Mouse (Mus musculus): ENCODE results near the gene Ly6g6d. TPM values are rescaled to one million over a fixed set of nuclear protein-coding genes. Genes with fewer than 3 reads are reported as not detected.

Gene Ly6g6d
- polyA plus RNA-seq, 1 experiment from 2014 or later, result 2.1 TPM

DNA sequence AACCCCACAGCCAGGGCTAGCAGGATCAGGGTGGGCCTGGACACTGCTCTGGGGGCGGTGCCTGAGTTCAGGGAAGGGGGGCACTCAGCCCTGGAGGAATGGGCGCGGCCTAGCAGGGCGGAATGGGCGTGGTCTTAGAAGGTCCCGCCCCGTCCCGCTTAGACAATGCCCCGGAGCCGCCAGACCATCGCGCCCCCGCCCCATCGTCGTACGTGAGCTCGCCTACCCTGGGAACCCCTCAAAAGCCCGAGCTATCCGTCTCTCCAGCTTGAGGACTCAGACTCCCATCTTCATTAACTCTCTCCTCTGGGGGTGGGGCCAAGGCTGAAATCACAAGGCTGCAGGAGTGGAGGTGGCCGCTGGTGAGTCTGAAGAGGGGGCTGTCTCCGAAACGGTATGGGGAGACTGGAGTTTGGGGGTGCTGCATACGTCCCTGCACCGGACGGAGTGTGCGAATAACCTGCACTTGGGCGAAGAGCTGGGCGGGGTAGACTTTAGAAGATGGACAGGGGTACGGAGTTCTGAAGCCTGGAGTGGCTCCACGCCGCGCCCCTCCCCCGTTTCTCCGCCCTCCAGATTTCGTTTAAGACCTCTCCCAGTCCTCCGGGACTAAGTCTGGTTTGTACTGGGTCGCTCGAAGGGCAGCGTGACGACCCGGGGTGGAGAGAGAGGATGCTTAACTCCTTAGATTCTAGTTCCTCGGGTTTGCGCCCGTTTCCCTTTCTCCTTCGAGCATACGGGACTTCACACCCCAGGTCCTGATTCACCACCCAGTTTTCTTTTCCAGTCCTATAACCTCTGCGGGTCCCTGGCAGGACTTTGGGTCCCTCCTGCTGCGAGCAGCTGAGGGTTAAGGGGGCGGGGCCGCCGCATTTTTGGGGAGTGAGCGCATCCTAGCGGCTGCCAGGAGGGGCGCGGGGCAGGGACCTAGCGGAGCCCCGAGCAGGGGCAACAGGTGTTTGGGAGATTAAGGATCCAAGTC, 18.7 kb downstream of the Ly6g6d start, which contains the start of gene Ddah2:
Ddah2 (plus strand) TSS at position 125 of the 982 bp plus-strand sequence.
- peaks cover 54% of the 10 kb centered on the region for H3K36me3 ChIP-seq (ENCODE audit: control insufficient read depth, insufficient read depth, low read length)
- ATAC-seq (ENCODE audit: insufficient number of reproducible peaks, insufficient read depth, low FRiP score, low read depth), result peak; percentile 89

DNA sequence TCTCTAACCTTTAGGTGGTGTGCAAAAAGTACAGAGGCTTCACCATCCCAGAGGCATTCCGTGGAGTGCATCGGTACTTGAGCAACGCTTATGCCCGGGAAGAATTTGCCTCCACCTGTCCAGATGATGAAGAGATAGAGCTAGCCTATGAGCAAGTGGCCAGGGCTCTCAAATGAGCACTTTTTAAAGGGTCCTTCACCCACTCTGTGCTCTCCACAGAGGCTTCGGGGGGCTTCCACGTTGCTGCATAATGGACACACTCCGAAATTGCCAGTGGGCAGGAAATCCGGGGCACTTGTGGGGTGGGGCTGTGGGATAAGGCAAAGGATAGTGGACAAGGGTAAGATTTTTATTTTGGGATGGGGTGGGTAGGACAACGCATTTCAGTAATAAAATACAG, 19.5 kb downstream of the Ly6g6d start:
- Histone ChIP-seq H3K9ac (replicated peaks; ENCODE audit: low read depth, low read length) (no peak overlapping the region), H3K36me3 (ENCODE audit: control insufficient read depth, insufficient read depth, low read length) (peaks cover 62% of the 10 kb centered on the region), H3K27ac (ENCODE audit: low read length) (no peak overlapping the region), H3K4me1 (ENCODE audit: control insufficient read depth, insufficient read depth, low read length) (peaks cover 13% of the 10 kb centered on the region; the same call in 1 of the 2 replicates), H3K4me3 (ENCODE audit: low read depth, low read length) (no peak overlapping the region), H3K4me2 (replicated peaks; ENCODE audit: low read depth, low read length) (peak overlapping the region; percentile 88; the same call in 1 of the 2 replicates), H3K9me3 (ENCODE audit: control insufficient read depth, low read depth, low read length) (no peaks in the 10 kb centered on the region), H3K27me3 (ENCODE audit: control insufficient read depth, insufficient read depth, low read length) (no peaks in the 10 kb centered on the region)
- ATAC-seq (ENCODE audit: insufficient number of reproducible peaks, insufficient read depth, low FRiP score, low read depth), result no peak
- 46% methylated on average over 9 of the region's 9 CpGs for whole genome bisulfite sequencing

More for the DNA sequence above, 18.7 kb downstream of the Ly6g6d start, which contains the start of gene Ddah2:
- Histone ChIP-seq H3K27ac (ENCODE audit: low read length) (peak within 1 kb of the TSS; percentile 93), H3K4me2 (replicated peaks; ENCODE audit: low read depth, low read length) (peak within 1 kb of the TSS; percentile 88), H3K27me3 (ENCODE audit: control insufficient read depth, insufficient read depth, low read length) (no peaks in the 10 kb centered on the region), H3K9me3 (ENCODE audit: control insufficient read depth, low read depth, low read length) (no peaks in the 10 kb centered on the region), H3K9ac (replicated peaks; ENCODE audit: low read depth, low read length) (peak within 1 kb of the TSS; percentile 83), H3K4me1 (ENCODE audit: control insufficient read depth, insufficient read depth, low read length) (peaks cover 16% of the 10 kb centered on the region; the same call in 1 of the 2 replicates), H3K4me3 (ENCODE audit: low read depth, low read length) (peak within 1 kb of the TSS; percentile 87)
- under 1% methylated on average over 57 of the region's 57 CpGs for WGBS

DNA sequence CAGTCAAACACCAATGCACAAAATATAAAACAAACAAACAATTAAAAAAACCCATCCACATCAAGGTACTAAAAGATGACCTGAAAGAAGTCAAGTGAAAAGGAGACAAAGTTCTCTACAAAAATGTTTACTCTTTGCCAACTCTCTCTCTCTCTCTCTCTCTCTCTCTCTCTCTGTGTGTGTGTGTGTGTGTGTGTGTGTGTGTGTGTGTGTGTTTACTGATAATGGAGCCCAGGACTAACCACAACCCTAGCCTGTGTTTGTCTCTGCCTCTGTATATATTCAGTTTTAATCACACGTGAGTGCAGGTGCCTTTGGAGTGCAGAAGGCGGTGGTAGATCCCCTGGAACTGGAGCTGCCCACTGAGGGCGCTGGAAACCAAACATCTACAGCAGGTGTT, 20.8 kb downstream of the Ly6g6d start:
- Histone ChIP-seq H3K4me1 (ENCODE audit: control insufficient read depth, insufficient read depth, low read length) (peaks cover 21% of the 10 kb centered on the region; the same call in 1 of the 2 replicates), H3K4me3 (ENCODE audit: low read depth, low read length) (no peak overlapping the region), H3K27me3 (ENCODE audit: control insufficient read depth, insufficient read depth, low read length) (no peaks in the 10 kb centered on the region), H3K27ac (ENCODE audit: low read length) (no peak overlapping the region), H3K9ac (replicated peaks; ENCODE audit: low read depth, low read length) (no peak overlapping the region), H3K36me3 (ENCODE audit: control insufficient read depth, insufficient read depth, low read length) (peaks cover 74% of the 10 kb centered on the region), H3K4me2 (replicated peaks; ENCODE audit: low read depth, low read length) (no peak overlapping the region), H3K9me3 (ENCODE audit: control insufficient read depth, low read depth, low read length) (no peaks in the 10 kb centered on the region)
- ATAC-seq (ENCODE audit: insufficient number of reproducible peaks, insufficient read depth, low FRiP score, low read depth), result no peak
- WGBS, result 67% methylated on average over 3 of the region's 3 CpGs

DNA sequence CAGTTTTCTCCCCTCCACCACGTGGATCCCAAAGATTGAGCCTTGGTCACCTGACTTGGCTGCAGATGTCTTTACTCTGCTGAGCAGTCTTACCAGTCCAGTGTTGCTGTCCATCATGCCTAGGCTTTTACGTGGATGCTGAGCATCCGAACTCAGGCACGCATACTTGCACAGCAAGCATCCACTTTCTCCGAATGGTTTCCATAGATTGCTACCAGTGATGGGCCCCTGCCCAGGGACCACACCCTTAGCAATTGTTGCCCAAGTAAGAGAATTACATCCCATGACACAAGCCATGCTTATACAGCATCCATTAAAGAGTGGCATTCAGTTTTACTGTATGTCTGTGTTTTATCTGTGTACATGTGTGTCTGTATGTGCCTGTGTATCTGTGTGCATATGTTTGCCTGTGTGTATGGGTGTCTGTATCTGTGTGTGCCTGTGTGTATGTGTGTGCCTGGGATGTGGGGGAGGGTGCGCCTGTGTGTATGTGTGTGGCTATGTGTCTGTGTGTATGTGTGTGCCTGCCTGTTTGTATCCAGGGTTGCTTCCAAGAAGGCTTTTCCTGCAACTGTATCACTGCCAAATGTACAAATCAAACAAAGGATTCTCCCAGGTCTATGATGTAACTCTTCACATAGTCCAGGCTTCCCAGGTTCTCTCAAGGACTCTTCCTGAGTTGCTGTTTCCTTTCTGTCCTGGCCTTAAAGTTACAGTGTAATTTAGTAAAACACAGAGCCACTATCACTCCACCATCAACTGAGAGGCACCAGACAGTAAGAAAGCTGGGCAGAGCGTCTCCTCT, 22.0 kb downstream of the Ly6g6d start:
- 95% methylated on average over 7 of the region's 7 CpGs for WGBS
- H3K4me1 ChIP-seq (ENCODE audit: control insufficient read depth, insufficient read depth, low read length), result peaks cover 20% of the 10 kb centered on the region; the same call in 1 of the 2 replicates
- no peak overlapping the region for H3K4me2 ChIP-seq (replicated peaks; ENCODE audit: low read depth, low read length)
- ATAC-seq (ENCODE audit: insufficient number of reproducible peaks, insufficient read depth, low FRiP score, low read depth), result no peak
- H3K27me3 ChIP-seq (ENCODE audit: control insufficient read depth, insufficient read depth, low read length), result no peaks in the 10 kb centered on the region
- peaks cover 63% of the 10 kb centered on the region for H3K36me3 ChIP-seq (ENCODE audit: control insufficient read depth, insufficient read depth, low read length)
- no peak overlapping the region for H3K27ac ChIP-seq (ENCODE audit: low read length)
- no peak overlapping the region for H3K4me3 ChIP-seq (ENCODE audit: low read depth, low read length)
- H3K9me3 ChIP-seq (ENCODE audit: control insufficient read depth, low read depth, low read length), result no peaks in the 10 kb centered on the region
- H3K9ac ChIP-seq (replicated peaks; ENCODE audit: low read depth, low read length), result no peak overlapping the region

DNA sequence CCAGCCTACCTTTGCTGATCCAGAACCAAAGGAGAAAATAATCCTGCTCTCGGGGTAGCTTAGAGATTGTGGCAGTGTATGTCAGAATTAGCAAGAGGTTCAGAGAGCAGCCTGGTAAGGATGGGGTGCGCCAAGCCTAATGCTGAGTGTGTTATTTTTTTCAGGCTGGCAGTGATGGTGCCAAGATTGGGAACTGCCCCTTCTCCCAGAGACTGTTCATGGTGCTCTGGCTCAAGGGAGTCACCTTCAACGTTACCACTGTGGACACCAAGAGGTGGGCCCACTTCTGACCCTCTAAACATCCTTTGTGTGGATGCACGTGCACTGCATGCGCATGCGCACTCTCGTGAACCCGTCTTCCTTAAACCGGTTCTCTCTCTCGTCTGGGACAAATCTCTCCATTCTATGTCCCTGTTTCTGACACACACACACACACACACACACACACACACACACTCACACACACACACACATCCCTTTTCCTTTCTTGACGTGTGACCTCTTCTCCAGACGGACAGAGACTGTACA, 25.5 kb downstream of the Ly6g6d start:
- H3K27ac ChIP-seq (ENCODE audit: low read length), result peak overlapping the region; percentile 100
- peak overlapping the region; percentile 45 for H3K9ac ChIP-seq (replicated peaks; ENCODE audit: low read depth, low read length)
- H3K4me3 ChIP-seq (ENCODE audit: low read depth, low read length), result peak overlapping the region; percentile 78
- H3K36me3 ChIP-seq (ENCODE audit: control insufficient read depth, insufficient read depth, low read length), result peaks cover 47% of the 10 kb centered on the region
- no peak for ATAC-seq (ENCODE audit: insufficient number of reproducible peaks, insufficient read depth, low FRiP score, low read depth)
- 71% methylated on average over 12 of the region's 12 CpGs for WGBS
- peaks cover 32% of the 10 kb centered on the region for H3K4me1 ChIP-seq (ENCODE audit: control insufficient read depth, insufficient read depth, low read length)
- H3K27me3 ChIP-seq (ENCODE audit: control insufficient read depth, insufficient read depth, low read length), result no peaks in the 10 kb centered on the region
- H3K4me2 ChIP-seq (replicated peaks; ENCODE audit: low read depth, low read length), result peak overlapping the region; percentile 90
- H3K9me3 ChIP-seq (ENCODE audit: control insufficient read depth, low read depth, low read length), result no peaks in the 10 kb centered on the region

DNA sequence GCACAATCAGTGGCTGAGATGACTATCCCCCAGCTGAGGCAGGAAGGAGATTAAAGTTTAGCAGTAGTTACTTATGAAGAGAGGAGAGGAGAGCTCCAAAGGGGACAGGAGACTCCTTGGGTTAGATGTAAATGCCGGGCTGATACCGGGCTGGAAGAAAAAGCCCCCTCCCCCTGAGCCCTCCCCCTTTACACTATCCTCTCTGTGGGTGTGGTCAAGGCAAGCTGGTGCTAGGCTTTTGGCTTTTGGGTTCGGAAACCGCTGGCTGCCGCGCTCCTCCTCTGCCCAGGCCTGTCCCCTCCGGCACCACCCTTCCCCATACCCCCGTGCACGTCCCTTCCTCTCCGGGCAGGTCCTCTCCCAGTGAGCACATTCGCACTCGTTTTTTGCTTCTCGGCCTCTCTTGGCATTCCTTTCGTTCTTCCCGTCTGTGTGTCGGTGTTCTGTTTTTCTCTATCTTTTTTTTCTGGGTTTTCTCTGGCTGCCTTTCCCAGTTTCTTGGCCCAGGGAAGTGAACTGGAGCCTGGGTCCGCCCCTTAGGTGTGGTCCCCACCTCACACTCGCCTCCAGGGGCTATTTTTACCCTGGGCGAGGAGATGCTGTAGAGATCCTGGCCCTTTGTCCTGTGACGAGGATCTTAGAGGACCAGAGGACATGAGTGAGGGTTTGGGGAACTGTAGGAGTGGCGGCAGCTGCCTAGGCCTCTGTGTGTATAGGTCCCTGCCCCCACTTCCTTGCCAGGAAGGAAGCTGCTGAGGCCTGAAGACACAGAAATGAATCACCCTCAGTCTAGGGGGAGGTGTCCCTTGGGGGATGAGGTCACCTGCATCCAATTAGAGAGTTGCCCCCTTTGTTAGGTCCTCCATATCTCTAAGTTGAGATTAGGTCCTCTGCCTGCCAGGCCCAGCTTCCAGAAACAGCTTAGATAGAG, 26.4 kb downstream of the Ly6g6d start:
- Histone ChIP-seq H3K9ac (replicated peaks; ENCODE audit: low read depth, low read length) (peak overlapping the region; percentile 45), H3K27me3 (ENCODE audit: control insufficient read depth, insufficient read depth, low read length) (no peaks in the 10 kb centered on the region), H3K27ac (ENCODE audit: low read length) (peak overlapping the region; percentile 100), H3K4me1 (ENCODE audit: control insufficient read depth, insufficient read depth, low read length) (peaks cover 37% of the 10 kb centered on the region), H3K9me3 (ENCODE audit: control insufficient read depth, low read depth, low read length) (no peaks in the 10 kb centered on the region), H3K4me2 (replicated peaks; ENCODE audit: low read depth, low read length) (peak overlapping the region; percentile 90), H3K36me3 (ENCODE audit: control insufficient read depth, insufficient read depth, low read length) (peaks cover 41% of the 10 kb centered on the region), H3K4me3 (ENCODE audit: low read depth, low read length) (peak overlapping the region; percentile 78)
- under 1% methylated on average over 21 of the region's 21 CpGs for WGBS
- peak; percentile 59 for ATAC-seq (ENCODE audit: insufficient number of reproducible peaks, insufficient read depth, low FRiP score, low read depth)

DNA sequence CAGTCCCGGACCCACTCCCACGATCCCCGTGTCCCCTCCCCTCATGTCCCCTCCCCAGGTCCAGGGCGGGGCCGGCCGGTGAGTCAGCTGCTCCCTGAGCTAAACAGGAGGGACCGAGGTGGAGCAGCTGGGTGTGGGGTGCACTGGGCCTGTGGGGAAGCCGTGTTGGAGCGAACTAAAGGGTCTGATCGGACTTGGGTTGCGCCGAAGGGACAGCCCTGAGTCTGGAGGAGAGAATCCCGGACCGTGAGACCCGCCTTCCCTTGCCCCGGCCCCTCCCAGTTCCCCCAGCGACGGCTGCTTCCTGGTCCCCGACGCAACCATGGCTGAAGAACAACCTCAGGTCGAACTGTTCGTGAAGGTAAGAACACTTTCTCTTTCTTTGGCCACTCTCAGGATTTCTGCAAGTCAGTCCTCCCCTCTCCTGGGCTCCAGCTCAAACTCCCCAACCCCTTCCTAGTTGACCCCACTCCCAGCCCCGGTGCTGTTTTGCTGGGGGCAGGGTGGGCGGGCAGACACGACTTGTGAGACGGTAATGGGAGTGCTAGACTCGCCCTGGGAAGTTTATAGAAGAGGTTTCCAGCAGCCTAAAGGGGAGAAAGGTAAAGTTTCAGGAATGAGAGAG, 27.6 kb downstream of the Ly6g6d start:
- peak overlapping the region; percentile 82 for H3K9ac ChIP-seq (replicated peaks; ENCODE audit: low read depth, low read length)
- H3K36me3 ChIP-seq (ENCODE audit: control insufficient read depth, insufficient read depth, low read length), result peaks cover 29% of the 10 kb centered on the region
- under 1% methylated on average over 25 of the region's 27 CpGs for WGBS
- no peaks in the 10 kb centered on the region for H3K27me3 ChIP-seq (ENCODE audit: control insufficient read depth, insufficient read depth, low read length)
- H3K4me1 ChIP-seq (ENCODE audit: control insufficient read depth, insufficient read depth, low read length), result peaks cover 44% of the 10 kb centered on the region
- ATAC-seq (ENCODE audit: insufficient number of reproducible peaks, insufficient read depth, low FRiP score, low read depth), result peak; percentile 34; the same call in 1 of the 2 replicates
- no peaks in the 10 kb centered on the region for H3K9me3 ChIP-seq (ENCODE audit: control insufficient read depth, low read depth, low read length)
- H3K4me2 ChIP-seq (replicated peaks; ENCODE audit: low read depth, low read length), result peak overlapping the region; percentile 90
- peak overlapping the region; percentile 78 for H3K4me3 ChIP-seq (ENCODE audit: low read depth, low read length)
- peak overlapping the region; percentile 100 for H3K27ac ChIP-seq (ENCODE audit: low read length)
